Mouse (Mus musculus): ENCODE measurements around the gene Ctxn2.
"Not testable (repeated sequence)": the region's sequence is repeated elsewhere in the genome, so short reads cannot be mapped to it uniquely, and the experiment has no call there.

The Ctxn2 gene

GRCm38 (mm10) chr2:125135903-125136811 is at the start of gene Ctxn2:
Ctxn2 (plus strand) TSS chr2:125136692.
- in situ Hi-C loops (cut with MseI, MboI), result no loop called here

GRCm38 (mm10) chr2:125088757-125089156 is 47.7 kb upstream of the Ctxn2 start:
- in situ Hi-C loops (cut with MseI, MboI), result no loop called here

- in situ Hi-C loops (cut with MseI, MboI), result not testable (repeated sequence)
Measured at GRCm38 (mm10) chr2:125092123-125092522, 44.4 kb upstream of the Ctxn2 start.

- in situ Hi-C loops (cut with MseI, MboI), result not testable (repeated sequence)
Measured at GRCm38 (mm10) chr2:125104491-125104890, 32.0 kb upstream of the Ctxn2 start.

GRCm38 (mm10) chr2:125106536-125106935 is 30.0 kb upstream of the Ctxn2 start:
- in situ Hi-C loops (cut with MseI, MboI), result not testable (repeated sequence)

- in situ Hi-C loops (cut with MseI, MboI), result no loop called here
Measured at GRCm38 (mm10) chr2:125119381-125120110, 16.9 kb upstream of the Ctxn2 start.

GRCm38 (mm10) chr2:125122288-125122623 is 14.2 kb upstream of the Ctxn2 start:
- in situ Hi-C loops (cut with MseI, MboI), result no loop called here

GRCm38 (mm10) chr2:125122624-125123476 is 13.6 kb upstream of the Ctxn2 start:
- in situ Hi-C loops (cut with MseI, MboI), result no loop called here

- in situ Hi-C loops (cut with MseI, MboI), result no loop called here
Measured at GRCm38 (mm10) chr2:125123477-125123852, 13.0 kb upstream of the Ctxn2 start, which contains the start of gene Myef2. Myef2 (minus strand) TSS chr2:125123661.

GRCm38 (mm10) chr2:125125824-125126223 is 10.7 kb upstream of the Ctxn2 start:
- in situ Hi-C loops (cut with MseI, MboI), result no loop called here

- in situ Hi-C loops (cut with MseI, MboI), result no loop called here
Measured at GRCm38 (mm10) chr2:125126792-125127191, 9.7 kb upstream of the Ctxn2 start.

- in situ Hi-C loops (cut with MseI, MboI), result no loop called here
Measured at GRCm38 (mm10) chr2:125134113-125134512, 2.4 kb upstream of the Ctxn2 start.

GRCm38 (mm10) chr2:125136846-125137245 is 354 bp downstream of the Ctxn2 start:
- in situ Hi-C loops (cut with MseI, MboI), result no loop called here

GRCm38 (mm10) chr2:125142336-125142735 is 5.8 kb downstream of the Ctxn2 start:
- in situ Hi-C loops (cut with MseI, MboI), result no loop called here

GRCm38 (mm10) chr2:125152388-125152787 is 15.9 kb downstream of the Ctxn2 start, which contains the start of gene Slc12a1:
Slc12a1 (plus strand) TSS chr2:125152505.
- in situ Hi-C loops (cut with MseI, MboI), result no loop called here

GRCm38 (mm10) chr2:125154294-125154693 is 17.8 kb downstream of the Ctxn2 start:
- in situ Hi-C loops (cut with MseI, MboI), result no loop called here

- in situ Hi-C loops (cut with MseI, MboI), result no loop called here
Measured at GRCm38 (mm10) chr2:125155504-125155903, 19.0 kb downstream of the Ctxn2 start.

GRCm38 (mm10) chr2:125162012-125162470 is 25.5 kb downstream of the Ctxn2 start:
- in situ Hi-C loops (cut with MseI, MboI), result no loop called here

GRCm38 (mm10) chr2:125178225-125178798 is 41.8 kb downstream of the Ctxn2 start:
- in situ Hi-C loops (cut with MseI, MboI), result loop anchor here in 1 of 2 experiments (25.0 kb wide), 1 partner anchor 566 kb away; no protein-coding TSS in a partner anchor

- in situ Hi-C loops (cut with MseI, MboI), result loop anchor here in 1 of 2 experiments (10.0 to 25.0 kb wide), 2 partner anchors 133 to 576 kb away; no protein-coding TSS in a partner anchor
Measured at GRCm38 (mm10) chr2:125187904-125188303, 51.4 kb downstream of the Ctxn2 start.

GRCm38 (mm10) chr2:125189197-125189596 is 52.7 kb downstream of the Ctxn2 start:
- in situ Hi-C loops (cut with MseI, MboI), result loop anchor here in 1 of 2 experiments (10.0 to 25.0 kb wide), 2 partner anchors 134 to 577 kb away; no protein-coding TSS in a partner anchor

All from mouse trophoblast stem cell (cell line).